Mouse (Mus musculus): ENCODE results near the gene Mgat5b. TPM values are rescaled to one million over a fixed set of nuclear protein-coding genes. Genes with fewer than 3 reads are reported as not detected.
A peak's percentile ranks its signal among the peaks of the same experiment; 100 is the strongest.
"Not testable (repeated sequence)": the region's sequence is repeated elsewhere in the genome, so short reads cannot be mapped to it uniquely, and the experiment has no call there.

The Mgat5b gene
- polyA plus RNA-seq, 2 experiments: 0.78 to 3.6 TPM

DNA sequence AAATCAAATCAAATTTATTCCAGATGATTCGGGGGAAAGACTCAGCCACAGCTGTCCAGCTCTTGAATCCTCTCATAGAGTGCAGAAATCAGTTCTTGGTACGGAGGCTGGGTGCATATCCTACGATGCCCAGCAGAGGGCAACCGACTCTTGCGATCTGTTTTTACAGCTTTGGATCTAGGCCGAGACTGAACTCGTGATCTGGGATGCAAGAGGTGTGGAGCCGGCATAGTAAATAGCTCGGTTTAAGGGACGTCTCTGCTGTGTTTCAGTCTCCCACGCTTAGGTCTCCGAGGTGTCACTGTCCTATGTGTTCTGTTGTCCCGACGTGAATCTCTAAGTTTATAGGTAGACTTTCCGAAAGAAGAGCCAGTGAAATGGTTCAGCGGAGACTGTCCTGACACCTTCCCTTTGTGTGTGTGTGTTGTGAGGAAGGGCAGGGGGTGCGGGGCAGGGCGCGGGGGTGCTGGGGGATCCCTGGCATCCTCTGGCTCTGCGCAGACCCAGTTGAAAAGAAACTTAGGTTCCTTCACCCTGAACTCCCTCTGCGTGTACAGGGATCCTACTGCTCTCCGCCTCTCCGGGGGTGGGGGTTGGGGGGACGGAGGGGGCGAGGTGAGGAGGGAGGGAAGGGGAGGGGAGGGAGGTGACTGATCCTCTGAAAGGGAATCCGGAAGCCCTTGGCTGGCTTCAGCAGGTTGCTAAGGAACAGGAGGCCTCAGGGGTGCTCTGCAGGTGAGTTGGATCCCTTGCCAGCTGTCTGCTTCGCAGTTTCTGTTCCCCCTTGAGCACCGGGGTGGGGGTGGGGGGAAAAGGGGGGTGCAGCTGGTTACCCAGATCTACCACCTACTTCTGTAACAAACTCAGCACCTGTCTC, 33.1 kb upstream of the Mgat5b start:
- Histone ChIP-seq H3K27ac (replicated peaks; ENCODE audit: low read depth, low read length) (no peak overlapping the region), H3K27me3 (ENCODE audit: control insufficient read depth, insufficient read depth, low read length) (no peaks in the 10 kb centered on the region), H3K4me1 (ENCODE audit: control insufficient read depth, insufficient read depth, low read length) (peaks cover 4% of the 10 kb centered on the region), H3K9me3 (ENCODE audit: control insufficient read depth, low read length) (no peaks in the 10 kb centered on the region), H3K9ac (ENCODE audit: low read depth, low read length, severe bottlenecking) (peak overlapping the region; percentile 32), H3K4me2 (replicated peaks; ENCODE audit: low read depth, low read length, severe bottlenecking) (peak overlapping the region; percentile 75), H3K36me3 (ENCODE audit: control insufficient read depth, insufficient read depth, low read length) (no peaks in the 10 kb centered on the region), H3K4me3 (replicated peaks; ENCODE audit: low read length) (peak overlapping the region; percentile 36)
- peak; percentile 94 for DNase-seq (ENCODE audit: low spot score)
- no peak for TF ChIP-seq POLR2A (IDR thresholded peaks at IDR 0.05; ENCODE audit: borderline replicate concordance, extremely low read depth, insufficient read depth, insufficient read length)
- WGBS: 2% methylated on average over 28 of the region's 28 CpGs
- ATAC-seq (ENCODE audit: low FRiP score, low read depth): peak; percentile 44; the same call in 1 of the 2 replicates

DNA sequence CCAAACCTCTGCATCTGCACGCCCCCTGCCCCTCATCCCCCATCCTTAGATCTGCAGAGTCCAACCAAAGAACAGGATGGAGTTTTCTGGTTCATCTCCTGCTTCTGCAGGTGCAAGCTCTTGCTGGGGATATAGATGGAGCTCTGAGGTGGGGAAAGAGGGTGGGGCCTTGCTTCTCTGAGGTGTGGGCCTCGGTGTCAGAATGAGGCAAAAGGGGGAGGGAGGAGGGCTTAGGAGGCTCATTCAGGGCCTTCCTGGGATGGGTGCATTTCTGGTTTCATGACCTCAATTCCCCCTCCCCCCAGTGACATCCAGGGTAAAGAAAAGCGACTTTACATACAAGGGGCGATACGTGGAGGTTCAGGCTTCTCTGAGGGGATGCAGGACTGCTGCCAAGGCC, 31.5 kb upstream of the Mgat5b start:
- Histone ChIP-seq H3K9me3 (ENCODE audit: control insufficient read depth, low read length) (no peaks in the 10 kb centered on the region), H3K4me1 (ENCODE audit: control insufficient read depth, insufficient read depth, low read length) (peaks cover 4% of the 10 kb centered on the region), H3K4me2 (replicated peaks; ENCODE audit: low read depth, low read length, severe bottlenecking) (no peak overlapping the region), H3K27me3 (ENCODE audit: control insufficient read depth, insufficient read depth, low read length) (no peaks in the 10 kb centered on the region), H3K4me3 (replicated peaks; ENCODE audit: low read length) (no peak overlapping the region), H3K9ac (ENCODE audit: low read depth, low read length, severe bottlenecking) (no peak overlapping the region), H3K36me3 (ENCODE audit: control insufficient read depth, insufficient read depth, low read length) (no peaks in the 10 kb centered on the region), H3K27ac (replicated peaks; ENCODE audit: low read depth, low read length) (no peak overlapping the region)
- no peak for TF ChIP-seq POLR2A (IDR thresholded peaks at IDR 0.05; ENCODE audit: borderline replicate concordance, extremely low read depth, insufficient read depth, insufficient read length)
- WGBS: 52% methylated on average over 5 of the region's 5 CpGs
- DNase-seq (ENCODE audit: low spot score): no peak
- no peak for ATAC-seq (ENCODE audit: low FRiP score, low read depth)

DNA sequence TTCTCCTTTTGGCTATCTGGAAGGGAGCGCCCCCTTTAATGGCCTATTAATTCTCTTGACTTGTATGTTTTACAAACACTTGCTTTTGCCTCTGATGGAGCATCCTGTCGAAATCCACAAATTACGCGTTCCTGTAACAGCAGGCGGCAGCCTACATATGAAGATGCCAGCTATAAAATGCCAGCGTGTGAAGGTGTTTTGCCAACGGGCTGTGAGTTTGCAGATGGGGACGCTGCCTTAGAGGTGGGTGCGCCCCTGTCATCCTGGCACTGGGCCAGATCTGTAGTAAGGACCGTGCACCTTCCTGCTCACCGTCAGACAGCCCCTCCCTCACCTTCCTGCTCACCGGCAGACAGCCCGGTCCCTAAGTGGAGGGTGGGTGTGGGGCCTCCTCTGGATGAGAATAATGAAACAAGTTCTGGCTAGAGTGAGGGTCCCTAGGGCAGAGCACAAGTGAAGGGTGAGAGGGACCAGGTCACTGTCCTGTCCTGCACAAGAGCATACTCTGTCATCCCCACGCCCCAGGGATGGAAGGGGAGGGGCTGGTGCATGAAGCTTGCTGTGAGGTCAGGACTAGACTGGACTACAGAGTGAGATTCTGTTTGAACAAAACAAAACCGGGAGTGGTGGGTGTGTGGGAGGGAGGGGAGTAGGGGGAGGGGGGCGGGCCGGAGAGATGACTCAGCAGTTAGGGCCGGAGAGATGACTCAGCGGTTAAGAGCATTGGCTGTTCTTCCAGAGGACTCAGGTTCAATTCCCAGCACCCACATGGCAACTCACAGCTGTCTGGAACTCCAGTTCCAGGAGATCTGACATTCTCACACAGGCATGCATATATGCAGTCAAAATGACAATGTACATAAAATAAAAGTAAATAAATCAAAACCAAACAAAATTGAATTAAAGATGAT, 24.9 kb upstream of the Mgat5b start:
- no peak for DNase-seq (ENCODE audit: low spot score)
- H3K9ac ChIP-seq (ENCODE audit: low read depth, low read length, severe bottlenecking): no peak overlapping the region
- H3K27me3 ChIP-seq (ENCODE audit: control insufficient read depth, insufficient read depth, low read length): no peaks in the 10 kb centered on the region
- no peak for ATAC-seq (ENCODE audit: low FRiP score, low read depth)
- H3K36me3 ChIP-seq (ENCODE audit: control insufficient read depth, insufficient read depth, low read length): no peaks in the 10 kb centered on the region
- no peaks in the 10 kb centered on the region for H3K9me3 ChIP-seq (ENCODE audit: control insufficient read depth, low read length)
- H3K4me2 ChIP-seq (replicated peaks; ENCODE audit: low read depth, low read length, severe bottlenecking): no peak overlapping the region
- H3K4me1 ChIP-seq (ENCODE audit: control insufficient read depth, insufficient read depth, low read length): peaks cover 5% of the 10 kb centered on the region; the same call in 1 of the 2 replicates
- TF ChIP-seq POLR2A (IDR thresholded peaks at IDR 0.05; ENCODE audit: borderline replicate concordance, extremely low read depth, insufficient read depth, insufficient read length): no peak
- H3K4me3 ChIP-seq (replicated peaks; ENCODE audit: low read length): no peak overlapping the region
- 46% methylated on average over 19 of the region's 19 CpGs for WGBS
- no peak overlapping the region for H3K27ac ChIP-seq (replicated peaks; ENCODE audit: low read depth, low read length)

DNA sequence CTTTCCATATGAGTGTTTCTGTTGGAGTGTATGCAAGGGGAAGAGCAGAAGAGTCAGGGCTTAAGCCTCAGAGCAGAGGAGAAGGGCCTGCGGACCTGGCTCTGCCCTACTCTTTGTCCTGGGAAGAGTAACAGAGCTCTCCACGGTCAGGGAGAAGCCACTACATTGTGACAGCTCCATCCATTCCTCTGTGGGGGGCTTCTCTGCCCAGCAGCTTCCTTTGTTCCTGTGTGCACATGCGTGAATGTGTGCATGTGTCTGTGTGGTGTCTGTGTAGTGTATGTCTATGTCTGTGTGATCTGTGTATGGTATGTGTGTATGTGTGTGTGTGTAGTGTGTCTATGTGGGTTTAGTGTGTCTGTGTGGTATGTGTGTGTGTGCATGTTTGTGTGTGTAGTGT, 23.3 kb upstream of the Mgat5b start:
- no peak for TF ChIP-seq POLR2A (IDR thresholded peaks at IDR 0.05; ENCODE audit: borderline replicate concordance, extremely low read depth, insufficient read depth, insufficient read length)
- Histone ChIP-seq H3K4me3 (replicated peaks; ENCODE audit: low read length) (no peak overlapping the region), H3K27me3 (ENCODE audit: control insufficient read depth, insufficient read depth, low read length) (no peaks in the 10 kb centered on the region), H3K9ac (ENCODE audit: low read depth, low read length, severe bottlenecking) (no peak overlapping the region), H3K4me1 (ENCODE audit: control insufficient read depth, insufficient read depth, low read length) (peaks cover 5% of the 10 kb centered on the region; the same call in 1 of the 2 replicates), H3K27ac (replicated peaks; ENCODE audit: low read depth, low read length) (no peak overlapping the region), H3K4me2 (replicated peaks; ENCODE audit: low read depth, low read length, severe bottlenecking) (no peak overlapping the region), H3K36me3 (ENCODE audit: control insufficient read depth, insufficient read depth, low read length) (no peaks in the 10 kb centered on the region), H3K9me3 (ENCODE audit: control insufficient read depth, low read length) (no peaks in the 10 kb centered on the region)
- no peak for ATAC-seq (ENCODE audit: low FRiP score, low read depth)
- 85% methylated on average over 3 of the region's 3 CpGs for WGBS
- DNase-seq (ENCODE audit: low spot score): no peak

DNA sequence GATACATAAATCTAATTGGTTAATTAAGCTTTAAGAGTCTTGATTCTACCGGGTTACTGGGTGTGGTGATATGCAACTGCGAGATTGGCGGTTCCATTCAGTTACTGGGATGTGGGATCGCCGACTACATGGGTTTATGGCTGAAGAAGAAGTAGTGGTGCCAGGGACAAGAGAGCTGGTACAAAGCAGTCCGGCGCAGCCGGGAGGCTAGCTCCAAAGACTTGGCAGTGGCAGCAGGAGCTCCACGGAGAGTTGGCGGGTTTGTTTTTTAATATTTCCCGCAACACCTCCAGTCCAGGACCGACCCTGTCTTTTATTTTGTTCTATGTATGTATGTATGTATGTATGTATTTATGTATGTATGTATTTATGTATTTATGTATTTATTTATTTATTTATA, 19.4 kb upstream of the Mgat5b start:
- DNase-seq (ENCODE audit: low spot score) (no peak), ATAC-seq (ENCODE audit: low FRiP score, low read depth) (no peak)
- no peak overlapping the region for H3K9ac ChIP-seq (ENCODE audit: low read depth, low read length, severe bottlenecking)
- H3K4me2 ChIP-seq (replicated peaks; ENCODE audit: low read depth, low read length, severe bottlenecking): no peak overlapping the region
- H3K4me1 ChIP-seq (ENCODE audit: control insufficient read depth, insufficient read depth, low read length): no peaks in the 10 kb centered on the region
- no peaks in the 10 kb centered on the region for H3K36me3 ChIP-seq (ENCODE audit: control insufficient read depth, insufficient read depth, low read length)
- H3K27ac ChIP-seq (replicated peaks; ENCODE audit: low read depth, low read length): no peak overlapping the region
- TF ChIP-seq POLR2A (IDR thresholded peaks at IDR 0.05; ENCODE audit: borderline replicate concordance, extremely low read depth, insufficient read depth, insufficient read length): no peak
- WGBS: 91% methylated on average over 12 of the region's 12 CpGs
- H3K9me3 ChIP-seq (ENCODE audit: control insufficient read depth, low read length): no peaks in the 10 kb centered on the region
- H3K4me3 ChIP-seq (replicated peaks; ENCODE audit: low read length): no peak overlapping the region
- H3K27me3 ChIP-seq (ENCODE audit: control insufficient read depth, insufficient read depth, low read length): no peaks in the 10 kb centered on the region

DNA sequence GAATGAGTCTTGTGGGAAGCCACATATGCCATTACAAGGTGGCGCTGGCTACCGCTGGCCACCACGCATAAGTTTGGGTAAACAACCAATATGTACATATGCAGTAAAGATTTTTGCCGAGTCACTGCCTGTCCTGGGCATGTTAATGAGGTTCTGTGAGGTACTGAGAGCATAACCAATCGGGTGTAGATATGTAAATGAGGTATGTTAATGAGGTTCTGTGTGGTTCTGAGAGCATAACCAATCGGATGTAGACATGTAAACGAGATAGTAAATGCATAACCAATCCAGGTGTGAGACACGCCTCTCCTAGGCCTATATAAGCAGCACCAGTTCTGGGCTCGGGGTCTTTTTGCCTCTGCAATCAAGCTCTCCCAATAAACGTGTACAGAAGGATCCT, 16.1 kb upstream of the Mgat5b start:
- not testable (repeated sequence) for H3K36me3 ChIP-seq (ENCODE audit: control insufficient read depth, insufficient read depth, low read length); H3K9ac ChIP-seq (ENCODE audit: low read depth, low read length, severe bottlenecking); H3K4me3 ChIP-seq (replicated peaks; ENCODE audit: low read length); DNase-seq (ENCODE audit: low spot score); H3K9me3 ChIP-seq (ENCODE audit: control insufficient read depth, low read length); ATAC-seq (ENCODE audit: low FRiP score, low read depth); H3K4me1 ChIP-seq (ENCODE audit: control insufficient read depth, insufficient read depth, low read length); H3K4me2 ChIP-seq (replicated peaks; ENCODE audit: low read depth, low read length, severe bottlenecking); H3K27me3 ChIP-seq (ENCODE audit: control insufficient read depth, insufficient read depth, low read length); H3K27ac ChIP-seq (replicated peaks; ENCODE audit: low read depth, low read length)
- 85% methylated on average over 10 of the region's 10 CpGs for WGBS

All from limb, embryonic 14.5 days (tissue).